In genomic region chr16:11980764-11981163, GRCm38 (mm10) we compare ENCODE assay signal across 10 mouse cellular contexts. TPM values are rescaled to one million over a fixed set of nuclear protein-coding genes. Genes with fewer than 3 reads are reported as not detected.
DNase-seq lines count a peak whose midpoint lies in the region; ATAC-seq and TF ChIP-seq lines count a peak whose summit lies in the region.
"Had no signal": no experiment of that assay in that cellular context is flagged by ENCODE, and none has a peak within 500 bp of the region (broad histone marks: within the 10 kb centered on the region; RNA-seq: fewer than 3 reads in every experiment).

No protein-coding gene starts in this region.

- peaks cover 4% of the 10 kb centered on the region; the same call in 1 of the 2 replicates for H3K27me3 ChIP-seq in cerebellum, adult 2 months (ENCODE audit: control insufficient read depth, insufficient read depth, low read length)
- peaks cover 46% of the 10 kb centered on the region for H3K27me3 ChIP-seq in limb, embryonic 14.5 days (ENCODE audit: control insufficient read depth, insufficient read depth, low read length)
- peaks cover 51% of the 10 kb centered on the region for H3K27me3 ChIP-seq in limb, embryonic 10.5 days (ENCODE audit: low read depth, poor library complexity, severe bottlenecking)
- H3K27me3 ChIP-seq in midbrain, postnatal 0 days (ENCODE audit: insufficient read depth, low read length), result no peaks in the 10 kb centered on the region

- TF ChIP-seq POLR2A in cerebellum, adult 2 months (IDR thresholded peaks at IDR 0.05; ENCODE audit: borderline replicate concordance, insufficient read depth, low read length), result no peak
- TF ChIP-seq POLR2A in limb, embryonic 14.5 days (IDR thresholded peaks at IDR 0.05; ENCODE audit: borderline replicate concordance, extremely low read depth, insufficient read depth, insufficient read length), result no peak

- H3K4me2 ChIP-seq in limb, embryonic 14.5 days (replicated peaks; ENCODE audit: low read depth, low read length, severe bottlenecking), result no peak overlapping the region
- no peak overlapping the region for H3K4me2 ChIP-seq in midbrain, postnatal 0 days (ENCODE audit: low read depth, low read length, poor library complexity, severe bottlenecking)
- H3K4me2 ChIP-seq: embryonic facial prominence, embryonic 12.5 days had no signal

- no peak for ATAC-seq in limb, embryonic 14.5 days (ENCODE audit: low FRiP score, low read depth)
- no peak for ATAC-seq in midbrain, postnatal 0 days (ENCODE audit: low FRiP score)
- ATAC-seq in CD4-positive, CD25-positive, alpha-beta regulatory T cell, adult 4 months, result no peak

- H3K36me3 ChIP-seq in limb, embryonic 14.5 days (ENCODE audit: control insufficient read depth, insufficient read depth, low read length), result no peaks in the 10 kb centered on the region
- no peaks in the 10 kb centered on the region for H3K36me3 ChIP-seq in limb, embryonic 10.5 days
- H3K36me3 ChIP-seq in midbrain, postnatal 0 days (ENCODE audit: insufficient read depth, low read length), result no peaks in the 10 kb centered on the region
- H3K36me3 ChIP-seq: embryonic facial prominence, embryonic 12.5 days had no signal

- peak; percentile 24; the same call in 1 of the 2 replicates for TF ChIP-seq CTCF in cerebellum, adult 2 months (IDR thresholded peaks at IDR 0.05; ENCODE audit: borderline replicate concordance, insufficient read depth, low read depth, low read length)
- peak; percentile 79 for TF ChIP-seq CTCF in midbrain, postnatal 0 days (IDR thresholded peaks at IDR 0.05)

- H3K9ac ChIP-seq in limb, embryonic 14.5 days (ENCODE audit: low read depth, low read length, severe bottlenecking), result no peak overlapping the region
- H3K9ac ChIP-seq in midbrain, postnatal 0 days (replicated peaks; ENCODE audit: low read length, poor library complexity, severe bottlenecking), result no peak overlapping the region
- H3K9ac ChIP-seq: embryonic facial prominence, embryonic 12.5 days had no signal

- WGBS in cerebellum, adult 2 months, result 20% methylated on average over 3 of the region's 3 CpGs
- 24% methylated on average over 3 of the region's 3 CpGs for WGBS in limb, embryonic 14.5 days
- 23% methylated on average over 3 of the region's 3 CpGs for WGBS in limb, embryonic 10.5 days
- WGBS in midbrain, postnatal 0 days, result 18% methylated on average over 3 of the region's 3 CpGs

- DNase-seq in cerebellum, adult 2 months, result peak; percentile 9 to 20
- no peak for DNase-seq in cerebellum, adult 9-10 months
- DNase-seq in limb, embryonic 14.5 days (ENCODE audit: low spot score), result peak; percentile 14
- no peak for DNase-seq in limb, embryonic 10.5 days (ENCODE audit: low spot score)
- peak; percentile 83 for DNase-seq in brain, adult 2 months (ENCODE audit: low read depth, low spot score)
- peak; percentile 59 to 60 for DNase-seq in kidney, postnatal 4 days
- DNase-seq in midbrain, postnatal 0 days (ENCODE audit: low spot score), result peak; percentile 67

- no peak overlapping the region for H3K4me3 ChIP-seq in cerebellum, adult 2 months (replicated peaks; ENCODE audit: insufficient read depth, low read depth, low read length)
- H3K4me3 ChIP-seq in limb, embryonic 14.5 days (replicated peaks; ENCODE audit: low read length), result no peak overlapping the region
- no peak overlapping the region for H3K4me3 ChIP-seq in limb, embryonic 10.5 days
- H3K4me3 ChIP-seq in midbrain, postnatal 0 days (ENCODE audit: low read depth, low read length), result no peak overlapping the region
- H3K4me3 ChIP-seq: embryonic facial prominence, embryonic 12.5 days had no signal

- H3K27ac ChIP-seq in cerebellum, adult 2 months (ENCODE audit: insufficient read depth, low read length), result no peak overlapping the region
- no peak overlapping the region for H3K27ac ChIP-seq in limb, embryonic 14.5 days (replicated peaks; ENCODE audit: low read depth, low read length)
- H3K27ac ChIP-seq in limb, embryonic 10.5 days, result no peak overlapping the region
- H3K27ac ChIP-seq in midbrain, postnatal 0 days (ENCODE audit: low read depth, low read length), result no peak overlapping the region
- H3K27ac ChIP-seq: embryonic facial prominence, embryonic 12.5 days had no signal

- no peaks in the 10 kb centered on the region for H3K9me3 ChIP-seq in limb, embryonic 14.5 days (ENCODE audit: control insufficient read depth, low read length)
- no peaks in the 10 kb centered on the region for H3K9me3 ChIP-seq in limb, embryonic 10.5 days (replicated peaks)
- no peaks in the 10 kb centered on the region for H3K9me3 ChIP-seq in midbrain, postnatal 0 days (ENCODE audit: low read length)
- H3K9me3 ChIP-seq: embryonic facial prominence, embryonic 12.5 days had no signal

- peaks cover 3% of the 10 kb centered on the region; the same call in 1 of the 2 replicates for H3K4me1 ChIP-seq in cerebellum, adult 2 months (ENCODE audit: control insufficient read depth, insufficient read depth, low read length)
- H3K4me1 ChIP-seq in limb, embryonic 14.5 days (ENCODE audit: control insufficient read depth, insufficient read depth, low read length), result peaks cover 7% of the 10 kb centered on the region
- peaks cover 24% of the 10 kb centered on the region for H3K4me1 ChIP-seq in limb, embryonic 10.5 days
- H3K4me1 ChIP-seq in midbrain, postnatal 0 days (ENCODE audit: insufficient read depth, low read length), result no peaks in the 10 kb centered on the region

RNA-seq across cellular contexts. Expression of gene Shisa9, which starts 3.1 kb away (rescaled TPM):
- 22.1 and 22.4 TPM in 2 replicates for polyA plus RNA-seq in cerebellum, adult 2 months (2012; rRNA removed)
- 2.4 and 2.9 TPM in 2 replicates for polyA plus RNA-seq in limb, embryonic 14.5 days (2012; rRNA removed)
- 1.8 and 2.0 TPM in 2 replicates for polyA plus RNA-seq in limb, embryonic 14.5 days (2014; fragmentation: Nextera tagmentation; extraction: Ambion mirVana)
- 0.05 and 0.11 TPM in 2 replicates for polyA plus RNA-seq in limb, embryonic 10.5 days (2016; fragmentation: Nextera tagmentation; extraction: Ambion mirVana)
- total RNA-seq in midbrain, postnatal 0 days (2014; rRNA removed), result 72.7 and 87.7 TPM in 2 replicates
- polyA plus RNA-seq in midbrain, postnatal 0 days (2015; fragmentation: Nextera tagmentation; extraction: Ambion mirVana), result 23.6 and 25.7 TPM in 2 replicates
- not detected for polyA plus RNA-seq in CD4-positive, CD25-positive, alpha-beta regulatory T cell, adult 4 months (2017; shearing (Covaris generic))
- polyA plus RNA-seq: C2C12 had no signal

Comparison
In these comparisons a context has a peak if more than half of its experiments do, and no peak if none do; other contexts are left out.
1. DNase-seq: peak in cerebellum, adult 2 months (2 of 2), limb, embryonic 14.5 days (single experiment), brain, adult 2 months (single experiment), kidney, postnatal 4 days (2 of 2) and midbrain, postnatal 0 days (single experiment); none in cerebellum, adult 9-10 months (single experiment) and limb, embryonic 10.5 days (single experiment).